Mouse (Mus musculus) adipocyte (in vitro differentiated cells): ENCODE results near the gene Mef2b.

Source experiments
- DNase-seq: peaks from one replicate; pipeline ENCODE4 v3.0.0-alpha.2; 2016; ENCODE audit warnings: low spot score

Gene Mef2b

DNA sequence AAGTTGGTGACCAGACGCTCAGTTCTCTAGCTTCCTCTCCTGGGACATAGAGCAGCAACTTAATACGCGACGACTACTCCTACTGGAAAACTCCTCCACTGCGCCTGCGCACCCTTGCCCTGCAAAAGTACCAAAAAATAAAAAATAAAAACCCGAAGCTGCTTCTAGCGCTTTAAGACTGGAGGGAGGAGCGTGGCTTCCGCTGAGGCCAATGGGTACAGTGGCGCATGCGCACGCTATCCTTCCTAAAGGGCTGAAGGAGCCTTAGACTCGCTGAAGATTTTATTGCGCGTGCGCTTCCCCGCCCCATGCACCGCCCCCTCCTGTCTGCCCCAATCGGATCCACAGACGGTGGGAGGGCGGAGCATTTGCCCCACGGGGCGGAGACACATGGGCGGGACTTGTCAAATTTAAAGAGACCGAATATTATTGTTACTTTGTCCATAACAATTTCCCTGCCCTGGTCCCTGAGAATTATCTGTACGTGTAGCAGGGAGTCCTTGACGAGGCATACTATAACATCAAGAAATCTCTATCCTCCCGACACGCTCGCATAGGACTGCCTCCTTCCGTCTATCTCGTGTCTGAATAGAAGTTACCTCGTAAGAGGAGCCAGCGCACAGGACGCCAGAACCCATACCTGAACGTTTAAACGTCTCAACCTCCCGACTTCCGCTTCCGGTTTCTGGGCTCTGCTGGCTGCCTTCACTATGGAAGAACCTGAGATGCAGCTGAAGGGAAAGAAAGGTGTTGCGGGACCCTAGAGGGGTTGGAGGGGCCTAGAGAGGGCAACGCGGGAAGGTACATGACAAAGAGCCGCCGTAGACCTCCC, at the start of gene Mef2b, which contains the start of the genes Rfxank and Borcs8:
TSS of gene Mef2b (plus strand) at position 686 of the 832 bp plus-strand sequence.
TSS of gene Rfxank (minus strand) at position 129 of the 832 bp plus-strand sequence.
TSS of gene Borcs8 (plus strand) at position 474 of the 832 bp plus-strand sequence.
- DNase-seq, result peak; percentile 100

DNA sequence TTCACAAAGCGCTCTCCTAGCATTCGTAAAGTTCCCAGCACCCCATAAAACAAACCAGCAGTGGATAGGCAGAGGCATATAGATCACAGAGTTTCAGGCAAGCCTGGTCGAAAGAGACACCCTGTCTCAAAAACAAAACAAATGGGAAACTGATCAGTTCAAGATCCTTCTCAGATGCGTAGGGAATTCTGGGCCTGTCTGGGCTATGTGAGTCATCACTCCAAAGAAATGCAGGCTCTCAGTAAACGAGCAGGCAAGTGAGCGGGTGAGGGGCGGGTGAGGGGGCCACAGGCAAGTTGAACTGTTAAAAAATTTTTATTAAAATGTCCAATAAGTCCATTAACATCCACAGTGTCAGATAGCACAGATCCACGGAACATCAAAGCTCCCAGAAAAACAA, 46.7 kb upstream of the Mef2b start:
- DNase-seq, result no peak

DNA sequence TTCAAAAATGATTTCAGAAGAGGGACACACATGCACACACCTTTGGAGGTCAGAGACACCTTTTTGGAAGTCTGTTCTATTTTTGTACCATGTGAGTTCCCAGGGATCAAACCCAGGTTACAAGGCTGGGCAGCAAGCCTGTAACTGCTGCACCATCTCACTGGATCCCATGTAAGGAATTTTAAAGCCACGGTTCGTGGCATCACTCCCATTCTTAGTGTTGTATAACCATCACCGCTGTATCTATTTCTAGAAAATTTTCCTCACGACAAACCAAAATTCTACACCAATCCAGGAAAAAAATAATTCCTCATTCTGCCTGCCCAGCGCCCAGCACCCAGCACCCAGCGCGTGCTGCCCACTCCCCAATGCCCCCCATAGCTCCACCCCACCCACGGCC, 40.2 kb upstream of the Mef2b start:
- DNase-seq, result no peak

DNA sequence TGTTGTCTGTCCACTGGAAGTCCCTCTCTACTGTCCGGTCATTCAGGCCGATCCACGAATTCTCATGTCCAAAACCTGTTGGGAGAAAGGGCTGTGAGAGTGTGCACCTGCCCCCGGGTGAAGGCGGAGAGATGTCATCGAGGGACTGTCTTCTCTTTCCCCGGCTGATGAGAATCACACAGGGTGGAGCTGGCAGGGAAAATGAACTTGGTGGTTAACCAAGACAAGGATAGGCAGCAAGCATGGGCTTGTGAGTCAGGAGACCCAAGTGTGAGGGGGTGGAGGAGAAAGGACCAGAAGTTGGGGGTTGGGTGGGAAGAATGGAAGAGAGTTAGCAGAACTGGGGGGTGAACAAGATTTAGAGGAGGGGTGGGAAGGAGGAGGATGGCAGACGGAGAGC, 39.3 kb upstream of the Mef2b start:
- DNase-seq, result no peak

DNA sequence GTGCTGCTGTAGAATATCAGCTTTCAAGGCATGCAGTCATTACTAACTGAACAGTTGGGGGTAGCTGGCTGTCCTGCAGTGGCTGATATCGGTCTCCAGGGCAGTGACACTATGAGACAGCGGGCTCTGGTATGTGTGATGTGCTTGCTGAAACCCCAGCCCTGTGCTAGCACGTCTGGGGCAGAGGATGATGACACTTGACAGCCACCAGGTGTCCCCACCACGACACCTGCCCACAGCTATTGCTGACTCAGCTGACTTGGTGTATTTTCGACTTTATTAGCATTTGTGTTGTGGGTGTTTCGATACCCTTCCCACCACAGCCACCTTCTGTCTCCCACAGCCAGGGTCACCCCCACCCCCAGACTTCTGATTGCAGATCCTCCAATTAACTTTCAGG, 35.0 kb upstream of the Mef2b start:
- DNase-seq, result peak; percentile 58

DNA sequence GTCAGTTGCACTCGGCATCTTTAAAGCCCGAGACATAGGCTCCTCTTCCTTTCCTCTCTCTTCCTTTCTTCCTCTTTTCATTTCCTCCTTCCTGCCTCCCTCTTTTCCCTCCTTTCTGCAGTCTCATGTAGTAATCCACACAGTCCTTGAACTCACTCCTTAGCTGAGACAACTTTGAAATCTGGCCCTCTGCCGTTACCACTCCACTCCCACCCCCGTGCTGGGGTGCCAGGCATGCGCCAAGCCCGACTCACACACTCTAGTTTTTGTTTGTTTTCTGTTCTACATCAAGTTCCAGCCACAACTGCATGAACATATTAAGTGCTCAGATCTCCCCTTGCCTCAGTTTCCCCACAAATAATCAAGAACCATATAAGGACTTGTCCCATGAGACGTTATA, 34.6 kb upstream of the Mef2b start:
- no peak for DNase-seq

DNA sequence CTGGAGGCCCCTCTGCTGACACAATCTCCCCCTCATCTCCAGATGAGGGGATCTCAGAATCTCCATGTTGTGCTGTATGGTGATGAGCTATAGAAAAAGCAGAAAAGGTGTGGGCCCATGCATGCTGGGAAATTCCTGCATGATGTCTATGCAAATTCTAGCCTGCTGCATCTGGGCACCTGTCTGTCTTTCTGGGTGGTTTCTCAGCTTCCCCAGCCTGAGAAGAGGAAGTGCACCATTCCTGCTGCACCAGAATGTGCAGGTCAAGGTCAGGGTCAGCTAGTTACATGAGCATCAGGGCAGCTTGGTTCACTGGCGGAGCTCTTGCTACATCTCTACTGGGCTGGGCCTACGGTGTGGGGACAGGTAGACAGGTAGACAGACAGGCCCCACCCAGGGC, 29.1 kb upstream of the Mef2b start:
- DNase-seq, result no peak

DNA sequence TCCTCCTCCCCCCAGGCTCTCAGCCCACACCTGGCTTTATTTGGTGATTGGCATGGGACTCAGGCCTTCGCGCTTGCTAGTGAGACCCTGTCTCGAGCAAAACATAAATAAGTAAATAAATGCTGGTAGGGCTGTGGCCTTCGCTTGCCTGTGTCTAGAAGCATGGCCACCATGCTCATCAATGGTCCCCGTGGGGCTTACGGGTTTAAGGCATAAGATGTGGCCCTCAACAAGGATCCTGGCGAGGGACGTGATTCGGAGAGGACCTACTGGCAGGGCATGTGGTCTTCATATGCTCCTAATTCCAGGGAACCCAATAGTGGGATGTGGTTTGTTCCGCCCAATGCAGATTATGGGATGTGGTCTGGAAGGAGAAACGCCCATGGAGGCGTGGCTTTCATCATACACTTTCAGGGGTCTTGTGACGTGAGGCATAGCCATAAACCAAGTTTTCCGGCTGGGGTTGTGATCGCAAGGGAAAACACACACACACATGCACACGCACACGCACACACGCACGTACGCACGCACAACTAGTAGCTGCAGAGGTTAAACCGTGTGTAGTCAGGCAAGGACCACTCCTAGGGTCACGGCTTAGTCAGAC, 28.2 kb upstream of the Mef2b start:
- DNase-seq, result no peak

DNA sequence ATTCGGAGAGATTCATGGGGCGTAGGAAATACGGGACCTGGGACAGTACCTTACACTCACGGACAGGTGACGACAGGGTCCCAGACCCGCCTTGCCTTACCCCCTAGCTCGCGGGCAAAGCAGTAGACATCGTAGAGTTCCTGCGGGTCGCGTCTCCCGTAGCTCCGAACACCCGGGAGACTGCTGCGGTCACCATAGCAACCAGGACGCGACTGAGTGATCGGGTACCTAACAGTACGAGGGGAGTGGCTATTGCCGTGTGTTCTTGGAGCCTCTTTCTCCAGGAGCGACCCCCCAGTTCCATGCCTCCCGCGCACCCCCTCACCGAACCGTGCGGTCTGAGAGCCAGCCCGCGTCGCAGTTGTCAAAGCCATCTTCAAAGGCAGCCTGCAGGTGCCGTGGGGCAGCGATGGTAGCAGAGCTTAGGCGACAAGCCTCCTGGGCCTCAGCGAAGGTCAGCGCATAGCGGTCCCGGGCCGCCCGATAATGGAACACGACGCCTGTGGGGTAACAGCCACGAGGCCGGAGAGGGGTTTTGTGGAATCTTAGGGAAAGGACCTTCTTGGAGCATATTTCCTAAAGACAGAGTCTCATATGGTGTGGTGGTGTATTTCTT, 27.0 kb upstream of the Mef2b start:
- no peak for DNase-seq

DNA sequence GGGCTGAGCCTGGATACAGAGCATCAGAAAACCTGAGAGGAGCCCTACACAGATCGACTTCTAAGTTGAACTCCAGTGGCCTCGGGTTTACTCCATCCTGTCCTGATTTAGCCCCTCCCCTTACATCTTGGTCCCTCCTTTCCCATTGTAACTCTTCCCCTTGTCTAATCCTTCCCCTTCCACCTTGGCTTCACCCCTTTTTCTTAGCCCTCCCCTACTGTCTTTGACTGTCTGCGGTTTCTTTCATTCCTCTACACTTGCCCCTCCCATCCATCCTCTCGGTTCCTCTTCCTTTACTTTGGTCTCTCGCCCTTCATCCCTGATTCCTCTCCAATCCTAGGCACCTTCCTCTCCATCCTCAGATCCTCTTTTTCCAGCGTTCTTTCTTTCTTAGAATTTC, 25.0 kb upstream of the Mef2b start:
- DNase-seq, result no peak

DNA sequence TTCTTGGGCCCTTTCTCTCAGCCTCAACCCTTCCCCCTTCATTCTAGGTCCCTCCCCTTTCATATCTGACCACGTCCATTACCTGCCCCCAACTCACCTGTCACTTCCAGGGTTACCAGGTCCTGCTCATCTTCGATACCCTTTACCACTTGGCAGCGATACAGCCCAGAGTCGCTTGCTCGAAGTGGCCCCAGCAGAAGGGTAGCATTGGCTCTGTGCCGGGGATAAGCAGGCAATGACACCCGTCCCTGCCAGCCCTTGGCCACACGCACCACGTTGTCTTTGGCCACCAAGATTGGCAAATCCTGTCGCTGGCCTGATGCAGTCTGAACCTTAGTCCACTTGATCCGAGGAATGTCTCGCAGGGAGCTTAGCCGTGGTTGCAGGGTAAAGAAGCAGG, 24.6 kb upstream of the Mef2b start:
- DNase-seq, result peak; percentile 75

DNA sequence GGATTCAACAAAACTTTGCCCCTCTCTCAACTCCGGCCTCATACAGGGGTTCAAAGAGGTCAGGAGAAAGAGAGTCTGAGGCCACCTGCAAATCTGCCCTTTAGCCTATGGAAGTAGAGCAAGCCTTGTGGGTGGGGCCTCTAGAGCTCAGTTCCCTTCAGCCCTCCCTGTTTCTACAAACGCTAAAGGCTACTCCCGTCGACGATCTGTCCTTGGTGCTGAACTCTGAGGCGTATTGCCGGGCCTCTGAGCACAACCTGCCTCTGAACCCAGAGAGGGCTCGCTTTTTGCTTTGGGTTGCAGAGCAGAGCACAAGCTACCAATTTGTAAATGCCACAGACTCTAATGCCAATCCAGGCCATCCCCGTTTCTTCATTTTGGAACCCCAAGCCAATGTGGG, 21.9 kb upstream of the Mef2b start:
- peak; percentile 87 for DNase-seq

DNA sequence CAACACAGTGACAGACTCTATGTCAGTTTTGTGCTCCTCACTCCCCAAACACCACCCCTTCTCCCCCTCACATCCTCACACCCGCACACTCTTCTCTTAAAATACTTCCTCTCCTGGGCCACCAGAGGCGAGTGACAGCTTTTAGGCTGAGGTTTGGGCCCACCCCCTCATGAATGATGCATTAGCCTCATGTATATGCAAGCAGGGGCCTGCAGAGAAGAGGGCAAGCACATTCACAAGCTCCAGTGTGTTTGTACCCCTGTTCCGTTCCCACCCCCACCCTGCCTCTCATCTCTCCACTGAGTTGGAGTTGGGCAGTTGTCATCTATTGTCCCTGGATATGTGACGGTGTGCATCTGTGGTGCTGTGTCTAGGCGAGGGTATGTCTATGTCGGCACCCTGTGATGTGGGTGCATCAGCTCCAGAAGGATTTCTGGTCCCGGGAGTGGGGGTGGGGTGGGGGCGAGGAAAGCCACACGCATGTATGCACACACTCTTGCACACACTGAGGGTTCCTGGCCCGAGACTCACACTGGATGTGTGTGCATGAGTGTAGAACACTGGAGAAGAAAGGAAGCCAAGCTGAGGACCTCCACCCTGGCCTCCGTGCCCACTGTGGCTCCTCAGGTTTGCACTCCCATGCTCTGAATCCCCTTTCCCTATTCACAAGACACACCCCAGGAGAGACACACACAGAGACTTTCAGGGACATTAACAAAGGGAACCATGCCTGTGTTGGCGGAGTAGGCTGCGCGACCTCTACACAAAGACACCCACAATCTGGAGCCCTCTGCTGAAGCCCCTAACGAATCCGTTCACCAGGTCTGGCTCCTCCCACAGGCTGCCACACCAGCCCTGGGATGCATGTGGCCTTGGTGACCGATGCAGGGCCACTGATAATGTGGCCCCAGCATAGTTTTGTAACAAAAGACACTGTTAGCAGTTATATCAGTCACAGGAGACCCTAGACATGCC, 20.5 kb upstream of the Mef2b start:
- DNase-seq, result no peak

DNA sequence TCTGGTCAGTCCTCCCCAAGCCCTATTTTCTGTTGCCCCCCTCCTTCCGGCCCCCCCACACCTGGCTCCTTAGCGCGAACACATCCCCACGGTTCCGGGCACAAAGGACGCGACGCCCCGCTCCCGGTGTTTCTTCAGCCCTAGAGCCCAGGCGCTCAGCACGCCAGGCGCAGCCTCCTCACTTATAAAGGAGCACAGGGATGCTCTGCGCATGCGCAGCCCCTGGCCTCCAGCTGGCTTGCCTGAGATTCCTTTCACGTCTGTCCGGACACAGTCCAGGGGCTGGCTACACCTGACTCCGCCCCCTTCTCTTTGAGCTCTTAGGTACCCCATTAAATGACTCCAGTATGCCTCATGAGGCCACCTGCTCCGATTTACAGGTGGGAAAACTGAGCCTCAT, 18.8 kb upstream of the Mef2b start, which contains the start of gene Ncan:
TSS of gene Ncan (minus strand) at position 207 of the 400 bp plus-strand sequence.
- DNase-seq, result no peak

DNA sequence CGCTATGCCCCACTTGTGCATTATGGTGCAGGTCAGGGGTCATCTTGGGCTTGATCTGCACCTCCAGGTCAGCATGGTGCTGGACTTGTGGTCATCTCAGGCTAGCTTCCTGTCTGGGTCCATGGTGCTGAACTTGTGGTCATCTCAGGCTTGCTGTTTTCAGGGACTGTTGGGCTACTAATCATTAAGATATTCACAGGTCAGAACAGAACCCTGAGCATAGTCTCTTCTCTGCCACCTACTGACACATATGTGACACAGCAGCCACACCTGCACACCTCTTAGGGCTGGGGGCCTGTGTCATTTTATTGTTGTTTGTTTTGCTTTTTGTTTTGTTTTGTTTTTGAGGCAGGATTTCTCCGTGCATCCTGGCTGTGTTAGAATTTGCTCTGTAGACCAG, 16.6 kb upstream of the Mef2b start:
- no peak for DNase-seq

DNA sequence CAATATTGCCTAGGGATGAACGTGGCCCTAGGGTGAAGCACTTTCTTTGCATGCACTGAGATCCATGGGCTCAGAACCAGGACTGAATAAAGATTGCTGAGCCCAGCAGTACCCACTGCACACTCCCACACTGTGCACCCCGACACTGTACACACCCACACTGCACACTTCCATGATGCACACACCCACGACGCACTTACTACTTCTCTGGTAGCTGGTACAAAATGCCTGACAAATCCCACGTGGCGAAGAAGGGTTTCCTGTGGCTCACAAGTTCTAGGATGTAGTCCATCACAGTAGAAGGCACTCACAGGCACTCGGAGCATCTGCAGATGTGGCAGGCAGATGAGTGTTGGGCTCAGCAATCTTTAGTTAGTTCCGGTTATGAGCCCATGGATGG, 14.5 kb upstream of the Mef2b start:
- DNase-seq, result no peak

DNA sequence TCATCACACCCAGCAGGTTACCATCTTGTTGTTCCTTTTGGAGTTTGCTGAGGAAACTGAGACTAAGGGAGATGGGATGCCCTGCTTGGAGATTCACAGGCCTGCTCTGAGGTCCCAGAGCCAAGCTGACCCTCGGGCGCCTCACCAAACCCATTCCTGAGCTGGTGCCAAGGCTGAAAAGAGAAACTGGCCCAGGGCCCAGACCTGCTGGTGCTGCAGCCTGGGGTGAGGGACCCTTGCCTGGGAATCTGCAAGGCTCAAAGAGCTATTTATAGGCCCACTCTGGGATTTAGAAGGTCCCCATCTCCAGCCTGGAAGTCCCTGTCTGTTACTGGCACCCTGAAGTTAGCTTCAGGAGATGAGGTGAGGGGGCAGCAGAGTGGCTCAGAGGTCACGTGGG, 11.1 kb upstream of the Mef2b start:
- DNase-seq, result peak; percentile 79

DNA sequence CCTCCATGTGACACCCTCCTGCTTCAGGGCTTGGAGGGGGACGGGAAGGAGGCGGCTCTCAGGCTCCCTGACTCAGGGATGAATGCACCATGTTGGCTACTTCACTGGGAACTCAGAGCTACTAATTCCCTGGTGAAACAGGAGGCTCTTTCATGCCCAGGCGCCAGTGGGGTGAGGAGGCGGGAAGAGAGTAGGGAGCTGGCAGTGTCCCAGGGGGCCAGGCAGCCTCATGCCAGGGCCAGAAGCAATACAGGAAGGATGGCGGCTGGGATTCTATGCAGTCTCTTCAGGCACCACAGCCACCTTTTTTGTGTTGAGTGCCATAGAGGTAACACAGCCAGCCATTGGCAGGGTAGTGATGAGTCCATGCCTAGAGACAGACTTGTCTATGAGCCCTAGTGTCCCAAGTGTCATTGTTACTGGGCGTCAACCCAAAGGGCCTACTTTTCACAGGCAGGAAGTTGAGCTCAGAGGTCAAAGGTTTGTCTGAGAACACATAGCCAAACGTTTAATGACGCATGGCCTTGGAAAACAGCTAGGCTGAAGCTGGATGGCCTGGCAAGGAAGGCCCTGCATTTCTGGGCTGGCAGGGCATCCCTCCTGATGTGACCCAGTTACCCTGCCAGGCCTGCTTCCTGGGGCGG, 10.1 kb upstream of the Mef2b start:
- peak; percentile 95 for DNase-seq

DNA sequence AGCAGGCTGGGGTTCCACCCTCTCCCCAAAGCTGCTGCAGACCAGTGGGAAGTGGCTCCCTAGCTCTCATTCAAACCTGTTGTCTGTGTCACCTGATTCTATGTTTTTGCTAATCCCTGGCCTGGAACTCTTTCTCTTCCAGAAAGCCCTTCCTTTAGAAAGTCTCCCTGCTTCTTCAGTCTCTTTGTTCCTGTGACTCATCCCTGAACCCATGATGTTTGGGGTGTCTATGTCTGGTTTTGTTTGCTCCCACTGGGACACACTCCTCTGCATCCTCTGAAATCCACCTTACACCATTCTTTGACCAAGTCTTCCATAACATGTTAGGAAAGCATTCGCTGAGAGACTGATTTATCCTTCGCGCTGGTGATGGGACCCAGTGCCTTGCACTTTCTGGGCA, 9.4 kb upstream of the Mef2b start:
- DNase-seq, result no peak

DNA sequence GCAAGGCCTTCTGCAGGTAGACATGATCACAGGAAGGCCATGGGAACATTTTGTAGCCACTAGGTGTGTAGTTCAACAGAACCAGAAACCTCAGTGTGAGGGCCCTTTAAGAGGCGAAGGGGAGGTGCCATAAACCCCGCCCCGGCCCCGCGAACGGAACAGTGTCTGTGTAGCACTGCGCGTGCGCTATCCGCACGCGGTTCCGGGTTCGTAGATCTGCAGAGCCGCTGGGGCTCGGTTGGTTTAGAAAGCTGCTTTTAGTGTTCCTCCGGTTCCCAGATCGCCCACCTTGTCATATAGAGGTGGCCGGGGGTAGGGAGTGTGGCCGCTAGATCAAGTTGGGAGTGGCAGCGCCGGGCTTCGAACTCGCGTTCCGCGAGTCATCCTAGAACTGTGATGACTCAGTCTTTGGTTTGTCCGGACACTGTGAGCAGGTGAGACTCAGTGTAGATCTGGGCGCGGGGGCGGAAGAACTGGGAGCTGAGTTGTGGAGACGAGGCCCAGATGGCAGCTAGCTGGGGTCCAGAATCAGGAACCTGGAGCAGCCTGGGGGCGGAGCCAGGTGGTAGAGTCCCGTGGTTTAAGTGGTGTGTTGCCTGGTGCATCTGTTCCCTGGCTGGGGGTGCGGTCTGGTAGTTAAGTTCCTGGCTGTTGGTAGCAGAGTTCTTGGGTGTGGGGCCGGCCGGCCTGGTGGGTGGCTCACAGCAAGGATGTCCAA, 8.2 kb upstream of the Mef2b start, which contains the start of gene Nr2c2ap:
TSS of gene Nr2c2ap (plus strand) at position 168 of the 718 bp plus-strand sequence.
- peak; percentile 94 for DNase-seq

DNA sequence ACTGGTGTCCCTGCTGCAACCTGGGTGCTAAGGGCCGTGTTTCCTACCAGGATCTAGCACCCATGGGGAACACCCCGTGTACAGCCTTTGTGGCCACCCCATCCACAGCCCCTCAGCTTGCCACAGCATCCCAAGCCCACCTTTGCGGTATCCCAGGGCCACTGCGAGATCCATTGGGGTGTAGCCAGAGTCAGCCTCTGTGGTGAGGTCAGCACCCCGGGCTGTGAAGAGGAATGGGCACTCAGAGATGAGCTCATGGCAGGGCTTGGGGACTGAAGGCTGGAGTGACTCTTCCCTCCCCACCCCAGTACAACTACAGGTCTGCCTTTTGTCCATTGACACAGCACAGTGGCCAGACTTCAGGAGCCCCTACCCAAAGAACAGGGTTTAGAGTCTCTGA, 5.4 kb upstream of the Mef2b start:
- no peak for DNase-seq
